Mouse (Mus musculus): ENCODE data around the gene Etv6.

- TF ChIP-seq CTCF (IDR thresholded peaks at IDR 0.05; ENCODE audit: low read depth), result no peak
- no peak for TF ChIP-seq EP300 (IDR thresholded peaks at IDR 0.05; ENCODE audit: low read depth)
Observed at GRCm38 (mm10) chr6:134035490-134036405, at the start of gene Etv6.
